Mouse (Mus musculus) limb, embryonic 10.5 days (tissue): ENCODE results near the gene Yars2. TPM values are rescaled to one million over a fixed set of nuclear protein-coding genes. Genes with fewer than 3 reads are reported as not detected.
"Not testable (repeated sequence)": the region's sequence is repeated elsewhere in the genome, so short reads cannot be mapped to it uniquely, and the experiment has no call there.

Source experiments
- DNase-seq: peaks from one replicate; pipeline ENCODE4 v3.0.0-alpha.2; 2017; ENCODE audit warnings: low spot score
- H3K27ac ChIP-seq: fragments of 300-500 bp; sonication (generic); 2 replicates; pipeline ENCODE4 v1.5.1; 2016; ENCODE audit warnings: mild to moderate bottlenecking
- H3K27me3 ChIP-seq: fragments of 300-500 bp; sonication (generic); 2 replicates; pipeline ENCODE4 v1.6.1; 2016; ENCODE audit warnings: low read depth, mild to moderate bottlenecking; ENCODE audit not compliant: poor library complexity, severe bottlenecking
- H3K36me3 ChIP-seq: fragments of 300-500 bp; sonication (generic); 2 replicates; pipeline ENCODE4 v1.6.1; 2016; ENCODE audit warnings: mild to moderate bottlenecking, moderate library complexity
- H3K4me1 ChIP-seq: fragments of 300-500 bp; sonication (generic); 2 replicates; pipeline ENCODE4 v1.6.1; 2016
- H3K4me3 ChIP-seq: fragments of 300-500 bp; sonication (generic); 2 replicates; pipeline ENCODE4 v1.5.1; 2016; ENCODE audit warnings: mild to moderate bottlenecking, moderate library complexity
- H3K9me3 ChIP-seq: fragments of 300-500 bp; sonication (generic); replicated peaks from 2 replicates; pipeline ENCODE4 v1.6.1; 2016; ENCODE audit warnings: mild to moderate bottlenecking
- WGBS: fragments of 180-500 bp; shearing (Covaris S2); methylation state at CpG from one replicate; pipeline ENCODE4 v1.1.7; 2016; 5-methylcytosine and 5-hydroxymethylcytosine counted together
- polyA plus RNA-seq: library from polyadenylated mRNA; unstranded; fragments of >200 nt; fragmentation: Nextera tagmentation; extraction: Ambion mirVana; gene quantifications from 2 replicates; pipeline ENCODE4 v1.2.1, GENCODE M21; 2016

Gene Yars2
- polyA plus RNA-seq, 1 experiment from 2014 or later, result 48.7 TPM

- peaks cover 85% of the 10 kb centered on the region for H3K36me3 ChIP-seq
- WGBS, result 90% methylated on average over 5 of the region's 5 CpGs
Observed at GRCm38 (mm10) chr16:16325775-16326336, 23.1 kb downstream of the Yars2 start.

GRCm38 (mm10) chr16:16346420-16346819, 43.7 kb downstream of the Yars2 start:
- 95% methylated on average over 5 of the region's 5 CpGs for WGBS
- DNase-seq, result no peak
- Histone ChIP-seq H3K36me3 (peaks cover 28% of the 10 kb centered on the region), H3K4me3 (no peak overlapping the region), H3K4me1 (no peaks in the 10 kb centered on the region), H3K9me3 (no peaks in the 10 kb centered on the region), H3K27ac (no peak overlapping the region), H3K27me3 (no peaks in the 10 kb centered on the region)

More at GRCm38 (mm10) chr16:16325775-16326336, 23.1 kb downstream of the Yars2 start:
- Histone ChIP-seq H3K27me3 (no peaks in the 10 kb centered on the region), H3K4me3 (no peak overlapping the region), H3K9me3 (no peaks in the 10 kb centered on the region), H3K27ac (no peak overlapping the region), H3K4me1 (no peaks in the 10 kb centered on the region)
- DNase-seq, result no peak

GRCm38 (mm10) chr16:16357908-16358307, 55.1 kb downstream of the Yars2 start:
- peak overlapping the region; percentile 94 for H3K4me3 ChIP-seq
- peak overlapping the region; percentile 94 for H3K27ac ChIP-seq
- H3K4me1 ChIP-seq, result 0 out of 2 replicates have a peak, but pooled peaks cover 3% of the 10 kb centered on the region
- no peaks in the 10 kb centered on the region for H3K27me3 ChIP-seq
- H3K36me3 ChIP-seq, result peaks cover 11% of the 10 kb centered on the region
- WGBS, result 8% methylated on average over 6 of the region's 6 CpGs
- no peaks in the 10 kb centered on the region for H3K9me3 ChIP-seq
- DNase-seq, result no peak

GRCm38 (mm10) chr16:16358481-16359100, 55.8 kb downstream of the Yars2 start, which contains the start of gene Dnm1l:
Gene Dnm1l, minus strand, starts transcription at chr16:16358959.
- Histone ChIP-seq H3K4me1 (0 out of 2 replicates have a peak, but pooled peaks cover 3% of the 10 kb centered on the region), H3K9me3 (no peaks in the 10 kb centered on the region), H3K4me3 (peak within 1 kb of the TSS; percentile 94), H3K36me3 (peaks cover 5% of the 10 kb centered on the region), H3K27ac (peak within 1 kb of the TSS; percentile 94), H3K27me3 (no peaks in the 10 kb centered on the region)
- under 1% methylated on average over 55 of the region's 55 CpGs for WGBS
- DNase-seq, result peak; percentile 91

GRCm38 (mm10) chr16:16359101-16359482, 56.3 kb downstream of the Yars2 start:
- peak; percentile 30 for DNase-seq
- Histone ChIP-seq H3K4me3 (peak overlapping the region; percentile 94), H3K27ac (peak overlapping the region; percentile 94)
- WGBS, result 61% methylated on average over 9 of the region's 9 CpGs
- H3K36me3 ChIP-seq, H3K4me1 ChIP-seq, H3K9me3 ChIP-seq, H3K27me3 ChIP-seq: not testable (repeated sequence)

Other genes with a start within 250 kb of the Yars2 start
- gene Pkp2, start 89.6 kb upstream of the Yars2 start, polyA plus RNA-seq, result 1.5 and 2.6 TPM in 2 replicates
- gene Dnm1l, start 56.0 kb downstream of the Yars2 start, polyA plus RNA-seq, result 46.9 and 53.4 TPM in 2 replicates